Mouse (Mus musculus) hindbrain, postnatal 0 days (tissue): ENCODE results near the gene Epb41l2. TPM values are rescaled to one million over a fixed set of nuclear protein-coding genes. Genes with fewer than 3 reads are reported as not detected.

Experiments
- ATAC-seq: fragments of 200-750 bp; cut with Nextera tagmentation; 2 replicates; pipeline ENCODE4 v1.8.0; 2017; ENCODE audit warnings: mild to moderate bottlenecking, moderate TSS enrichment, moderate library complexity
- DNase-seq: peaks from one replicate; pipeline ENCODE4 v3.0.0-alpha.2; 2015; ENCODE audit warnings: low spot score
- H3K27ac ChIP-seq: fragments of 300-500 bp; sonication (generic); 2 replicates; pipeline ENCODE4 v1.5.1; 2014; ENCODE audit warnings: mild to moderate bottlenecking
- H3K27me3 ChIP-seq: fragments of 300-500 bp; sonication (generic); 2 replicates; pipeline ENCODE4 v1.6.1; 2014; ENCODE audit warnings: low read length, mixed read lengths; ENCODE audit not compliant: insufficient read depth
- H3K36me3 ChIP-seq: fragments of 300-500 bp; sonication (generic); 2 replicates; pipeline ENCODE4 v1.6.1; 2014; ENCODE audit warnings: low read length, mixed read lengths; ENCODE audit not compliant: insufficient read depth
- H3K4me1 ChIP-seq: fragments of 300-500 bp; sonication (generic); 2 replicates; pipeline ENCODE4 v1.6.1; 2014; ENCODE audit warnings: antibody characterized with exemption, low read length, mixed read lengths; ENCODE audit not compliant: insufficient read depth
- H3K4me2 ChIP-seq: fragments of 300-500 bp; sonication (generic); 2 replicates; pipeline ENCODE4 v1.6.1; 2014; ENCODE audit warnings: low read depth, mild to moderate bottlenecking, low read length, moderate library complexity, mixed read lengths
- H3K4me3 ChIP-seq: fragments of 300-500 bp; sonication (generic); 2 replicates; pipeline ENCODE4 v1.5.1; 2014; ENCODE audit warnings: low read length
- H3K9ac ChIP-seq: fragments of 300-500 bp; sonication (generic); replicated peaks from 2 replicates; pipeline ENCODE4 v1.6.1; 2014; ENCODE audit warnings: mild to moderate bottlenecking, low read length, moderate library complexity, mixed read lengths
- H3K9me3 ChIP-seq: fragments of 300-500 bp; sonication (generic); 2 replicates; pipeline ENCODE4 v1.6.1; 2016; ENCODE audit warnings: low read length, mixed read lengths
- CTCF ChIP-seq: IDR thresholded peaks from 2 replicates; pipeline ENCODE4 v1.5.1; 2016; ENCODE audit warnings: antibody characterized with exemption, control low read depth, low read depth
- WGBS: fragments of 180-500 bp; shearing (Covaris S2); extraction: QIAGEN DNeasy Blood & Tissue Kit; methylation state at CpG from one replicate; pipeline ENCODE4 v1.1.7; 2014; 5-methylcytosine and 5-hydroxymethylcytosine counted together
- polyA plus RNA-seq: library from polyadenylated mRNA; unstranded; fragments of >200 nt; fragmentation: Nextera tagmentation; extraction: Ambion mirVana; gene quantifications from 2 replicates; pipeline ENCODE4 v1.2.1, GENCODE M21; 2015
- total RNA-seq: library from RNA; depleted of rRNA; stranded (reverse); fragments of >200 nt; gene quantifications from 2 replicates; pipeline ENCODE4 v1.2.3, GENCODE M21; 2014; rRNA removed

Epb41l2 gene
- 35.2 and 49.6 TPM in 2 replicates for total RNA-seq
- 26.0 and 30.2 TPM in 2 replicates for polyA plus RNA-seq

GRCm38 (mm10) chr10:25359208-25359958 is at the start of gene Epb41l2:
Epb41l2 (plus strand) TSS chr10:25359798.
- peak within 1 kb of the TSS; percentile 74 for H3K9ac ChIP-seq
- peak within 1 kb of the TSS; percentile 65 for H3K27ac ChIP-seq
- H3K4me3 ChIP-seq, result peak within 1 kb of the TSS; percentile 85
- 2% methylated on average over 55 of the region's 55 CpGs for WGBS
- TF ChIP-seq CTCF, result no peak
- H3K36me3 ChIP-seq, result no peaks in the 10 kb centered on the region
- no peaks in the 10 kb centered on the region for H3K4me1 ChIP-seq
- peak within 1 kb of the TSS; percentile 75 for H3K4me2 ChIP-seq
- no peaks in the 10 kb centered on the region for H3K9me3 ChIP-seq
- no peaks in the 10 kb centered on the region for H3K27me3 ChIP-seq
- ATAC-seq, result peak; percentile 92
- peak; percentile 87 for DNase-seq

- H3K36me3 ChIP-seq, result no peaks in the 10 kb centered on the region
- H3K4me2 ChIP-seq, result no peak overlapping the region
- no peaks in the 10 kb centered on the region for H3K9me3 ChIP-seq
- H3K27me3 ChIP-seq, result no peaks in the 10 kb centered on the region
- DNase-seq (no peak), ATAC-seq (no peak)
- H3K4me1 ChIP-seq, result 0 out of 2 replicates have a peak, but pooled peaks cover 4% of the 10 kb centered on the region
- H3K4me3 ChIP-seq, result no peak overlapping the region
- WGBS, result 88% methylated on average over 5 of the region's 5 CpGs
- no peak overlapping the region for H3K9ac ChIP-seq
- H3K27ac ChIP-seq, result no peak overlapping the region
- TF ChIP-seq CTCF, result no peak
Observed at GRCm38 (mm10) chr10:25309996-25310395, 49.6 kb upstream of the Epb41l2 start.

- no peak for ATAC-seq
- Histone ChIP-seq H3K4me2 (no peak overlapping the region), H3K4me1 (0 out of 2 replicates have a peak, but pooled peaks cover 4% of the 10 kb centered on the region), H3K4me3 (no peak overlapping the region), H3K27ac (no peak overlapping the region), H3K9me3 (no peaks in the 10 kb centered on the region), H3K36me3 (no peaks in the 10 kb centered on the region), H3K9ac (no peak overlapping the region), H3K27me3 (no peaks in the 10 kb centered on the region)
- 80% methylated on average over 4 of the region's 4 CpGs for WGBS
- DNase-seq, result no peak
- no peak for TF ChIP-seq CTCF
Observed at GRCm38 (mm10) chr10:25310736-25311135, 48.9 kb upstream of the Epb41l2 start.

GRCm38 (mm10) chr10:25311554-25312212 is 47.9 kb upstream of the Epb41l2 start:
- Histone ChIP-seq H3K4me1 (0 out of 2 replicates have a peak, but pooled peaks cover 4% of the 10 kb centered on the region), H3K36me3 (no peaks in the 10 kb centered on the region), H3K27ac (no peak overlapping the region), H3K4me3 (no peak overlapping the region), H3K9me3 (no peaks in the 10 kb centered on the region), H3K9ac (no peak overlapping the region), H3K27me3 (no peaks in the 10 kb centered on the region), H3K4me2 (no peak overlapping the region)
- DNase-seq, result peak; percentile 61
- no peak for TF ChIP-seq CTCF
- peak; percentile 70 for ATAC-seq
- 19% methylated on average over 9 of the region's 9 CpGs for WGBS

GRCm38 (mm10) chr10:25313856-25314584 is 45.6 kb upstream of the Epb41l2 start:
- Histone ChIP-seq H3K36me3 (no peaks in the 10 kb centered on the region), H3K27ac (no peak overlapping the region), H3K4me3 (no peak overlapping the region), H3K4me1 (0 out of 2 replicates have a peak, but pooled peaks cover 4% of the 10 kb centered on the region), H3K4me2 (peak overlapping the region; percentile 33), H3K27me3 (no peaks in the 10 kb centered on the region), H3K9ac (no peak overlapping the region), H3K9me3 (no peaks in the 10 kb centered on the region)
- no peak for DNase-seq
- 25% methylated on average over 17 of the region's 17 CpGs for WGBS
- ATAC-seq, result no peak
- TF ChIP-seq CTCF, result no peak

DNA sequence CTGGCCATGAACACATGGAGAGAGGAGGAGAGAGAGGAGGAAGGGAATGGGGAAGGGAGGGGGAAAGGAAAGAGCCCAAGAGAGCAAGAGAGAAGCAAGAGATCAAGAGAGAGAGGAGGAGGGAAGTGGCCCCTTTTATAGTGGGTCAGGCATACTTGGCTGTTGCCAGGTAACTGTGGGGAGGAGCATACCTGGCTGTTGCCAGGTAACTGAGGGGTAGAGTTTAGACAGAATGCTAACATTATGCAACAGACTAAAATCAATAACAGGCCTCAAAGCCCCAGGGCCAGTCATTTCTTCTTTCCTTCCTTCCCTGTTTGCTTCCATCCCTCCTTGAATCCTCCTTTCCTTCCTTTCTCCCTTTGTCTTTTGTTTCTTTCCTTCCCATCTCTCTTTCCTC is 41.9 kb upstream of the Epb41l2 start:
- Histone ChIP-seq H3K9ac (no peak overlapping the region), H3K9me3 (no peaks in the 10 kb centered on the region), H3K4me1 (0 out of 2 replicates have a peak, but pooled peaks cover 4% of the 10 kb centered on the region), H3K4me2 (no peak overlapping the region), H3K27ac (no peak overlapping the region), H3K36me3 (no peaks in the 10 kb centered on the region), H3K4me3 (no peak overlapping the region), H3K27me3 (no peaks in the 10 kb centered on the region)
- no peak for TF ChIP-seq CTCF
- DNase-seq, result no peak
- ATAC-seq, result no peak
